Mouse (Mus musculus) liver, embryonic 12.5 days (tissue): ENCODE measurements around the gene Gpsm2. TPM values are rescaled to one million over a fixed set of nuclear protein-coding genes. Genes with fewer than 3 reads are reported as not detected.
A peak's percentile ranks its signal among the peaks of the same experiment; 100 is the strongest.
"Not testable (repeated sequence)": the region's sequence is repeated elsewhere in the genome, so short reads cannot be mapped to it uniquely, and the experiment has no call there.

Source experiments
- ATAC-seq: fragments of 200-750 bp; cut with Nextera tagmentation; 2 replicates; pipeline ENCODE4 v1.8.0; 2017; ENCODE audit warnings: moderate number of reproducible peaks, mild to moderate bottlenecking, moderate library complexity
- H3K27ac ChIP-seq: fragments of 300-500 bp; sonication (generic); 2 replicates; pipeline ENCODE4 v1.5.1; 2016; ENCODE audit warnings: mild to moderate bottlenecking
- H3K27me3 ChIP-seq: fragments of 300-500 bp; sonication (generic); replicated peaks from 2 replicates; pipeline ENCODE4 v1.6.1; 2016; ENCODE audit warnings: mild to moderate bottlenecking, moderate library complexity
- H3K36me3 ChIP-seq: fragments of 300-500 bp; sonication (generic); 2 replicates; pipeline ENCODE4 v1.6.1; 2016; ENCODE audit warnings: mild to moderate bottlenecking, moderate library complexity
- H3K4me1 ChIP-seq: fragments of 300-500 bp; sonication (generic); 2 replicates; pipeline ENCODE4 v1.6.1; 2016
- H3K4me2 ChIP-seq: fragments of 300-500 bp; sonication (generic); 2 replicates; pipeline ENCODE4 v1.6.1; 2016; ENCODE audit warnings: mild to moderate bottlenecking, moderate library complexity
- H3K4me3 ChIP-seq: fragments of 300-500 bp; sonication (generic); 2 replicates; pipeline ENCODE4 v1.5.1; 2016; ENCODE audit warnings: mild to moderate bottlenecking, moderate library complexity
- H3K9ac ChIP-seq: fragments of 300-500 bp; sonication (generic); 2 replicates; pipeline ENCODE4 v1.6.1; 2016; ENCODE audit warnings: mild to moderate bottlenecking, moderate library complexity
- H3K9me3 ChIP-seq: fragments of 300-500 bp; sonication (generic); replicated peaks from 2 replicates; pipeline ENCODE4 v1.6.1; 2016; ENCODE audit warnings: mild to moderate bottlenecking, moderate library complexity
- WGBS: fragments of 180-500 bp; shearing (Covaris S2); methylation state at CpG from one replicate; pipeline ENCODE4 v1.1.7; 2016; ENCODE audit not compliant: insufficient replicate concordance; 5-methylcytosine and 5-hydroxymethylcytosine counted together
- polyA plus RNA-seq: library from polyadenylated mRNA; unstranded; fragments of >200 nt; fragmentation: Nextera tagmentation; extraction: Ambion mirVana; gene quantifications from 2 replicates; pipeline ENCODE4 v1.2.1, GENCODE M21; 2016

Gpsm2 gene
- polyA plus RNA-seq, 1 experiment from 2014 or later = 51.1 TPM

DNA sequence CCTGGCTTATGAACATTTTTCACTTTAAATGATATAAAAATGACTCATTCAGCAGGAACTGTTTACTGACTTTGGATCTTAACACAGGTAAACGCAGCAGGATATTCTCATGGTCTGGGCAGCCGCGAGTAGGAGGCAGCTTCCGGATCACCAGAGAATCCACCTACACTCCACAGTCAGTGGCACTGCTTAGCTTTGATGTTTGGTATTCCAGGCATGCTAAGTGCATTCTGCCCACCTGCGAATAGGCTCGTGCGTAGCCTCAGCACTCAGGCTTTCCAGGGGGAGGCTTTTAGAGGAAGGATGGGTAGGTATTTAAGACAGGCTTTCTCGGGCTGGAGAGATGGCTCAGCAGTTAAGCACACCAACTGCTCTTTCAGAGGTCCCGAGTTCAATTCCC is 27.8 kb downstream of the Gpsm2 start:
- Histone ChIP-seq H3K9me3 (no peaks in the 10 kb centered on the region), H3K36me3 (peaks cover 71% of the 10 kb centered on the region), H3K27me3 (no peaks in the 10 kb centered on the region), H3K9ac (no peak overlapping the region), H3K27ac (no peak overlapping the region), H3K4me2 (no peak overlapping the region), H3K4me3 (no peak overlapping the region), H3K4me1 (peaks cover 8% of the 10 kb centered on the region)
- WGBS = 90% methylated on average over 9 of the region's 9 CpGs
- ATAC-seq = no peak

- Histone ChIP-seq H3K9ac (no peak overlapping the region), H3K4me3 (no peak overlapping the region), H3K27ac (no peak overlapping the region), H3K4me1 (no peaks in the 10 kb centered on the region), H3K36me3 (peaks cover 71% of the 10 kb centered on the region), H3K9me3 (no peaks in the 10 kb centered on the region), H3K27me3 (no peaks in the 10 kb centered on the region), H3K4me2 (no peak overlapping the region)
- 89% methylated on average over 4 of the region's 4 CpGs for WGBS
- ATAC-seq = no peak
These were observed 32.1 kb downstream of the Gpsm2 start for GRCm38 (mm10) chr3:108689979-108690378.

GRCm38 (mm10) chr3:108689446-108689845 is 32.7 kb downstream of the Gpsm2 start:
- Histone ChIP-seq H3K9ac (no peak overlapping the region), H3K27me3 (no peaks in the 10 kb centered on the region), H3K27ac (no peak overlapping the region), H3K9me3 (no peaks in the 10 kb centered on the region), H3K4me3 (no peak overlapping the region), H3K36me3 (peaks cover 68% of the 10 kb centered on the region), H3K4me2 (no peak overlapping the region), H3K4me1 (no peaks in the 10 kb centered on the region)
- no peak for ATAC-seq
- WGBS = 89% methylated on average over 8 of the region's 8 CpGs

GRCm38 (mm10) chr3:108689015-108689441 is 33.1 kb downstream of the Gpsm2 start:
- Histone ChIP-seq H3K4me1 (no peaks in the 10 kb centered on the region), H3K36me3 (peaks cover 68% of the 10 kb centered on the region), H3K4me2 (no peak overlapping the region), H3K4me3 (no peak overlapping the region), H3K9ac (no peak overlapping the region), H3K9me3 (no peaks in the 10 kb centered on the region), H3K27ac (no peak overlapping the region), H3K27me3 (no peaks in the 10 kb centered on the region)
- WGBS = 86% methylated on average over 6 of the region's 6 CpGs
- ATAC-seq = no peak; the same call in 1 of the 2 replicates

DNA sequence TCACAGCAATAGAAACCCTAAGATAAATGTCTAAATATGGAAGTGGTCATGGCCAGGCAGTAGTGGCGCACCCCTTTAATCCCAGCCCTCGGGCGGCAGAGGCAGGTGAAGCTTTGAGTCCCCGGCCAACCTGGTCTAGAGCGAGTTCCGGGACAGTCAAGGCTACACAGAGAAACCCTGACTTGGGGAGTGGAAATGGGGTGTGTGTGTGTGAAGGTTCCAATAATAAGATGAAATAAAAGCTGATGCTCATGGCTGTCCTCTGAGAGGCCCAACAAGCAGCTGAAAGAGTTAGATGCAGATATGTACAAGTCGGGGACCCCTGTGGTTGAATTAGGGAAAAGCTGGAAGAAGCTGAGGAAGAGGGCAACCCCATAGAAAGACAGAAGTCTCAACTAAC is 36.4 kb downstream of the Gpsm2 start:
- Histone ChIP-seq H3K4me1 (no peaks in the 10 kb centered on the region), H3K4me3 (no peak overlapping the region), H3K27me3 (no peaks in the 10 kb centered on the region), H3K9me3 (no peaks in the 10 kb centered on the region), H3K4me2 (no peak overlapping the region), H3K9ac (no peak overlapping the region), H3K27ac (no peak overlapping the region), H3K36me3 (peaks cover 88% of the 10 kb centered on the region)
- WGBS = 92% methylated on average over 7 of the region's 7 CpGs
- no peak for ATAC-seq

GRCm38 (mm10) chr3:108683597-108683996 is 38.5 kb downstream of the Gpsm2 start:
- ATAC-seq = not testable (repeated sequence)
- WGBS = 85% methylated on average over 5 of the region's 5 CpGs
- peaks cover 94% of the 10 kb centered on the region for H3K36me3 ChIP-seq

GRCm38 (mm10) chr3:108681004-108681403 is 41.1 kb downstream of the Gpsm2 start:
- H3K4me2 ChIP-seq = no peak overlapping the region
- no peak overlapping the region for H3K4me3 ChIP-seq
- no peak overlapping the region for H3K27ac ChIP-seq
- no peaks in the 10 kb centered on the region for H3K27me3 ChIP-seq
- no peaks in the 10 kb centered on the region for H3K9me3 ChIP-seq
- WGBS = 75% methylated on average over 4 of the region's 4 CpGs
- H3K9ac ChIP-seq = no peak overlapping the region
- ATAC-seq = peak; percentile 46
- no peaks in the 10 kb centered on the region for H3K4me1 ChIP-seq
- peaks cover 97% of the 10 kb centered on the region for H3K36me3 ChIP-seq

More at GRCm38 (mm10) chr3:108683597-108683996, 38.5 kb downstream of the Gpsm2 start:
- H3K27me3 ChIP-seq, H3K4me2 ChIP-seq, H3K4me1 ChIP-seq, H3K4me3 ChIP-seq, H3K9me3 ChIP-seq, H3K27ac ChIP-seq, H3K9ac ChIP-seq: not testable (repeated sequence)

- no peak overlapping the region for H3K4me2 ChIP-seq
- WGBS = 82% methylated on average over 4 of the region's 4 CpGs
- no peak overlapping the region for H3K27ac ChIP-seq
- H3K9me3 ChIP-seq = no peaks in the 10 kb centered on the region
- no peak for ATAC-seq
- H3K4me3 ChIP-seq = no peak overlapping the region
- no peak overlapping the region for H3K9ac ChIP-seq
- H3K27me3 ChIP-seq = no peaks in the 10 kb centered on the region
- peaks cover 95% of the 10 kb centered on the region for H3K36me3 ChIP-seq
- no peaks in the 10 kb centered on the region for H3K4me1 ChIP-seq
These were observed 45.5 kb downstream of the Gpsm2 start for GRCm38 (mm10) chr3:108676616-108677015.

- WGBS = 58% methylated on average over 1 of the region's 1 CpGs
- no peak overlapping the region for H3K9ac ChIP-seq
- no peak for ATAC-seq
- H3K9me3 ChIP-seq = peaks cover 4% of the 10 kb centered on the region; the same call in 1 of the 2 replicates
- H3K27ac ChIP-seq = no peak overlapping the region
- H3K4me3 ChIP-seq = no peak overlapping the region
- peaks cover 61% of the 10 kb centered on the region for H3K36me3 ChIP-seq
- no peak overlapping the region for H3K4me2 ChIP-seq
- no peaks in the 10 kb centered on the region for H3K27me3 ChIP-seq
- no peaks in the 10 kb centered on the region for H3K4me1 ChIP-seq
These were observed 61.2 kb downstream of the Gpsm2 start for GRCm38 (mm10) chr3:108660941-108661340.

GRCm38 (mm10) chr3:108658612-108659011 is 63.5 kb downstream of the Gpsm2 start:
- Histone ChIP-seq H3K36me3 (peaks cover 38% of the 10 kb centered on the region), H3K27ac (no peak overlapping the region), H3K4me3 (no peak overlapping the region), H3K9ac (no peak overlapping the region), H3K4me1 (peaks cover 14% of the 10 kb centered on the region), H3K27me3 (no peaks in the 10 kb centered on the region), H3K4me2 (no peak overlapping the region), H3K9me3 (peaks cover 4% of the 10 kb centered on the region; the same call in 1 of the 2 replicates)
- 85% methylated on average over 9 of the region's 9 CpGs for WGBS
- no peak for ATAC-seq

DNA sequence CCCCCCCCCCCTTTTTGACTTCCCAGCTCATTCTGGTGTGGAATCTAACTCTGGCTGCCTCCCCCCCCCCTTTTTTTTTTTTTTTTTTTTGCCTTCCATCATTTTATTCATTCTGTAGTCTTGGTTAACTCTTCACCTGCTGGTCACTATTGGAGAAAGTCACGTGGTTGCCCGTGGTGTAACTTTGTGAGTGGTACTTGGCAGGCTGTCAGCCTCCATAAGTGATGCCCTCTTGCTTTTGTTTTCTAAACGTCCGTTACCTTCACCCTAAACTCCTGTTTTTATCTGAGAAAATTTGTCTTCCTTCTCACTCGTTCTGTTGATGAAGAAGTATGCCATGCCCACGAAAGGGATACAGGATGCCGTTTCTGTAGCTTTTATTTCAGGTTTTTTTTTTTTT is 66.6 kb downstream of the Gpsm2 start:
- Histone ChIP-seq H3K27ac (no peak overlapping the region), H3K9me3 (no peaks in the 10 kb centered on the region), H3K27me3 (no peaks in the 10 kb centered on the region), H3K4me1 (peaks cover 23% of the 10 kb centered on the region), H3K36me3 (peaks cover 14% of the 10 kb centered on the region), H3K4me2 (peak overlapping the region; percentile 88), H3K9ac (no peak overlapping the region), H3K4me3 (no peak overlapping the region)
- ATAC-seq = no peak
- WGBS = 82% methylated on average over 7 of the region's 7 CpGs

- Histone ChIP-seq H3K27me3 (no peaks in the 10 kb centered on the region), H3K4me2 (peak overlapping the region; percentile 88), H3K4me1 (peaks cover 23% of the 10 kb centered on the region), H3K27ac (peak overlapping the region; percentile 82), H3K9me3 (no peaks in the 10 kb centered on the region), H3K36me3 (peaks cover 8% of the 10 kb centered on the region), H3K9ac (peak overlapping the region; percentile 92), H3K4me3 (peak overlapping the region; percentile 76)
- no peak for ATAC-seq
- 8% methylated on average over 14 of the region's 14 CpGs for WGBS
These were observed 67.5 kb downstream of the Gpsm2 start for GRCm38 (mm10) chr3:108654566-108654965.

DNA sequence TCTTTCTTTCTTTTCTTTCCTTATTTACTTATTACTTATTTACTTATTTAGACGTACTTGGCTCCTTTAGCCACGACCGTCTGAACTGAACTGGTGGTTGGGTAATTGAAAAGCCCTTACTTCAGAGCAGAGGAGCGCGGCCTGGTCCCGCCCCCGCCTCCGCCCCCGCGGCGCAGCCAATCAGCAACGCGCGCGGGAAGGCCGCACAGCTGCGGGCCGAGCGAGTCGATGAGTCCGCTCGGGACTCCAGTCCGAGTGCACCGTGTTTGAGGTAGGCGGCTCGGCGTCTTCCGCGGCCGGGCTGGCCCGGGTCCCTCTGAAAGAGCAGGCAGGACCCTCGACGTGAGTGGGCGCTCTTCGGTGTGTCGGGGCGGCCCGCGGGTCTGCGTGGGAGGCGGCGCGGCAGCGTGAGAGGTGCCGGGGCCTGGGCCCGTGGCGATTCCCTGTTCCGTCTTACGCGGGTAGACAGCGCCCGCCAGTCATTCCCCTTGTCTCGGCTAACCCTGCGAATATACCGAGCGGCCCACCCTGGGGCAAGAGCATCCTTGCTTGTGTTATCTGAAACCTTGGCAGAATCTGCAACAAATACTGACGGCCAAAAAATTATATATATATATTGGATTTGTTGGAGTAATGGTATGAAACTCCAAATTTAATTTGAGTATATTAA is 68.3 kb downstream of the Gpsm2 start, which contains the start of gene Clcc1:
Gene Clcc1 (plus strand): TSS at position 204 of the 670 bp plus-strand sequence.
- Histone ChIP-seq H3K27me3 (no peaks in the 10 kb centered on the region), H3K9ac (peak within 1 kb of the TSS; percentile 92), H3K4me3 (peak within 1 kb of the TSS; percentile 76), H3K27ac (peak within 1 kb of the TSS; percentile 82), H3K4me2 (peak within 1 kb of the TSS; percentile 88), H3K36me3 (peaks cover 5% of the 10 kb centered on the region), H3K9me3 (no peaks in the 10 kb centered on the region), H3K4me1 (peaks cover 23% of the 10 kb centered on the region)
- peak; percentile 96 for ATAC-seq
- under 1% methylated on average over 57 of the region's 57 CpGs for WGBS
